Mouse (Mus musculus) limb, embryonic 14.5 days (tissue): ENCODE data around the gene Il3. TPM values are rescaled to one million over a fixed set of nuclear protein-coding genes. Genes with fewer than 3 reads are reported as not detected.
"Not testable (repeated sequence)": the region's sequence is repeated elsewhere in the genome, so short reads cannot be mapped to it uniquely, and the experiment has no call there.

Experiments
- ATAC-seq: fragments of 200-750 bp; cut with Nextera tagmentation; 2 replicates; pipeline ENCODE4 v1.8.0; 2017; ENCODE audit warnings: low read depth, moderate number of reproducible peaks, moderate TSS enrichment; ENCODE audit not compliant: low FRiP score
- DNase-seq: peaks from one replicate; pipeline ENCODE4 v3.0.0-alpha.2; 2015; ENCODE audit warnings: low spot score
- H3K27ac ChIP-seq: fragments of 300-500 bp; sonication (generic); replicated peaks from 2 replicates; pipeline ENCODE4 v1.5.1; 2014; ENCODE audit warnings: low read depth, mild to moderate bottlenecking, low read length, moderate library complexity, mixed read lengths
- H3K27me3 ChIP-seq: fragments of 300-500 bp; sonication (generic); 2 replicates; pipeline ENCODE4 v1.6.1; 2014; ENCODE audit warnings: low read length, mixed read lengths; ENCODE audit not compliant: control insufficient read depth, insufficient read depth
- H3K36me3 ChIP-seq: fragments of 300-500 bp; sonication (generic); 2 replicates; pipeline ENCODE4 v1.6.1; 2014; ENCODE audit warnings: mild to moderate bottlenecking, low read length, moderate library complexity, mixed read lengths; ENCODE audit not compliant: control insufficient read depth, insufficient read depth
- H3K4me1 ChIP-seq: fragments of 300-500 bp; sonication (generic); 2 replicates; pipeline ENCODE4 v1.6.1; 2014; ENCODE audit warnings: antibody characterized with exemption, low read length, mixed read lengths; ENCODE audit not compliant: control insufficient read depth, insufficient read depth
- H3K4me2 ChIP-seq: fragments of 300-500 bp; sonication (generic); replicated peaks from 2 replicates; pipeline ENCODE4 v1.6.1; 2014; ENCODE audit warnings: low read depth, mild to moderate bottlenecking, low read length, moderate library complexity; ENCODE audit not compliant: severe bottlenecking
- H3K4me3 ChIP-seq: fragments of 300-500 bp; sonication (generic); replicated peaks from 2 replicates; pipeline ENCODE4 v1.5.1; 2014; ENCODE audit warnings: low read length
- H3K9ac ChIP-seq: fragments of 300-500 bp; sonication (generic); 2 replicates; pipeline ENCODE4 v1.6.1; 2014; ENCODE audit warnings: mild to moderate bottlenecking, low read depth, low read length, moderate library complexity; ENCODE audit not compliant: severe bottlenecking
- H3K9me3 ChIP-seq: fragments of 300-500 bp; sonication (generic); 2 replicates; pipeline ENCODE4 v1.6.1; 2016; ENCODE audit warnings: low read length; ENCODE audit not compliant: control insufficient read depth
- POLR2A ChIP-seq: fragments of 200-500 bp; IDR thresholded peaks from 2 replicates; pipeline ENCODE4 v1.8.0; 2012; ENCODE audit warnings: inconsistent platforms, mild to moderate bottlenecking, moderate library complexity, borderline replicate concordance; ENCODE audit not compliant: insufficient read depth, insufficient read length; ENCODE audit errors: extremely low read depth
- WGBS: fragments of 180-500 bp; shearing (Covaris S2); extraction: QIAGEN DNeasy Blood & Tissue Kit; methylation state at CpG from one replicate; pipeline ENCODE4 v1.1.7; 2014; 5-methylcytosine and 5-hydroxymethylcytosine counted together
- polyA plus RNA-seq, 2 experiments: library from polyadenylated mRNA; depleted of rRNA in 1 of 2; stranded (reverse) in 1 of 2; unstranded in 1 of 2; fragments of >200 nt; fragmentation: Nextera tagmentation in 1 of 2; extraction: Ambion mirVana in 1 of 2; gene quantifications; 2 replicates each; pipeline versions ENCODE4 v1.2.1 to v1.2.3; 2012 to 2014

Gene Il3
- polyA plus RNA-seq, 2 experiments, result not detected

GRCm38 (mm10) chr11:54303728-54304470, 36.8 kb upstream of the Il3 start, which contains the start of gene Acsl6:
Acsl6 (plus strand) TSS chr11:54303798.
- H3K27me3 ChIP-seq, result peaks cover 8% of the 10 kb centered on the region
- H3K4me3 ChIP-seq, result peak within 1 kb of the TSS; percentile 43
- H3K36me3 ChIP-seq, result no peaks in the 10 kb centered on the region
- no peak for TF ChIP-seq POLR2A
- H3K9ac ChIP-seq, result peak within 1 kb of the TSS; percentile 26
- no peak for DNase-seq
- no peaks in the 10 kb centered on the region for H3K9me3 ChIP-seq
- WGBS, result 2% methylated on average over 31 of the region's 59 CpGs
- no peak within 1 kb of the TSS for H3K27ac ChIP-seq
- peak within 1 kb of the TSS; percentile 92 for H3K4me2 ChIP-seq
- H3K4me1 ChIP-seq, result no peaks in the 10 kb centered on the region
- ATAC-seq, result no peak

- Histone ChIP-seq H3K4me1 (no peaks in the 10 kb centered on the region), H3K27ac (no peak overlapping the region), H3K4me3 (no peak overlapping the region), H3K27me3 (peaks cover 8% of the 10 kb centered on the region), H3K9ac (no peak overlapping the region), H3K4me2 (peak overlapping the region; percentile 92; the same call in 1 of the 2 replicates), H3K9me3 (no peaks in the 10 kb centered on the region), H3K36me3 (no peaks in the 10 kb centered on the region)
- ATAC-seq (no peak), DNase-seq (peak; percentile 81)
- 15% methylated on average over 6 of the region's 6 CpGs for WGBS
- no peak for TF ChIP-seq POLR2A
Observed at GRCm38 (mm10) chr11:54303076-54303727, 36.1 kb upstream of the Il3 start.

- no peak for ATAC-seq
- peaks cover 8% of the 10 kb centered on the region for H3K27me3 ChIP-seq
- no peaks in the 10 kb centered on the region for H3K36me3 ChIP-seq
- no peaks in the 10 kb centered on the region for H3K4me1 ChIP-seq
- no peak overlapping the region for H3K4me3 ChIP-seq
- no peak overlapping the region for H3K27ac ChIP-seq
- H3K4me2 ChIP-seq, result no peak overlapping the region
- no peaks in the 10 kb centered on the region for H3K9me3 ChIP-seq
- no peak overlapping the region for H3K9ac ChIP-seq
- 94% methylated on average over 3 of the region's 3 CpGs for WGBS
- no peak for DNase-seq
- no peak for TF ChIP-seq POLR2A
Observed at GRCm38 (mm10) chr11:54302606-54303005, 35.5 kb upstream of the Il3 start.

GRCm38 (mm10) chr11:54301994-54302393, 34.9 kb upstream of the Il3 start:
- 87% methylated on average over 8 of the region's 8 CpGs for WGBS
- TF ChIP-seq POLR2A, result no peak
- no peak overlapping the region for H3K4me3 ChIP-seq
- peaks cover 8% of the 10 kb centered on the region for H3K27me3 ChIP-seq
- DNase-seq, result no peak
- H3K36me3 ChIP-seq, result no peaks in the 10 kb centered on the region
- no peak overlapping the region for H3K4me2 ChIP-seq
- ATAC-seq, result no peak
- H3K9ac ChIP-seq, result no peak overlapping the region
- no peaks in the 10 kb centered on the region for H3K4me1 ChIP-seq
- no peak overlapping the region for H3K27ac ChIP-seq
- no peaks in the 10 kb centered on the region for H3K9me3 ChIP-seq

- Histone ChIP-seq H3K4me1 (no peaks in the 10 kb centered on the region), H3K9ac (no peak overlapping the region), H3K27ac (no peak overlapping the region), H3K9me3 (no peaks in the 10 kb centered on the region), H3K4me2 (no peak overlapping the region), H3K4me3 (no peak overlapping the region), H3K36me3 (no peaks in the 10 kb centered on the region), H3K27me3 (peaks cover 4% of the 10 kb centered on the region)
- ATAC-seq, result no peak
- DNase-seq, result no peak
- no peak for TF ChIP-seq POLR2A
Observed at GRCm38 (mm10) chr11:54298777-54299176, 31.7 kb upstream of the Il3 start.

- H3K27me3 ChIP-seq, H3K27ac ChIP-seq, H3K4me2 ChIP-seq, H3K9me3 ChIP-seq, H3K4me3 ChIP-seq, H3K4me1 ChIP-seq, DNase-seq, ATAC-seq, H3K36me3 ChIP-seq, H3K9ac ChIP-seq: not testable (repeated sequence)
- 86% methylated on average over 2 of the region's 2 CpGs for WGBS
Observed at GRCm38 (mm10) chr11:54297471-54297870, 30.4 kb upstream of the Il3 start.
